Mouse (Mus musculus): ENCODE measurements around the gene Fgf10. TPM values are rescaled to one million over a fixed set of nuclear protein-coding genes. Genes with fewer than 3 reads are reported as not detected.

Gene Fgf10
- polyA plus RNA-seq, 1 experiment from 2014 or later, result 0.80 TPM

GRCm38 (mm10) chr13:118792198-118792597 is 122.6 kb downstream of the Fgf10 start:
- WGBS, result 43% methylated on average over 4 of the region's 4 CpGs
- Histone ChIP-seq H3K27ac (ENCODE audit: low read length) (no peak overlapping the region), H3K36me3 (ENCODE audit: control insufficient read depth, insufficient read depth) (no peaks in the 10 kb centered on the region), H3K4me2 (ENCODE audit: low read depth, low read length) (no peak overlapping the region), H3K4me1 (ENCODE audit: control insufficient read depth, insufficient read depth, low read length) (no peaks in the 10 kb centered on the region), H3K9ac (ENCODE audit: low read length) (no peak overlapping the region), H3K9me3 (replicated peaks; ENCODE audit: control insufficient read depth, low read length) (no peaks in the 10 kb centered on the region), H3K4me3 (ENCODE audit: low read length) (no peak overlapping the region), H3K27me3 (ENCODE audit: control insufficient read depth, insufficient read depth, low read length) (no peaks in the 10 kb centered on the region)
- ATAC-seq (replicated peaks; ENCODE audit: extremely low read depth, insufficient read depth, low FRiP score), result no peak

DNA sequence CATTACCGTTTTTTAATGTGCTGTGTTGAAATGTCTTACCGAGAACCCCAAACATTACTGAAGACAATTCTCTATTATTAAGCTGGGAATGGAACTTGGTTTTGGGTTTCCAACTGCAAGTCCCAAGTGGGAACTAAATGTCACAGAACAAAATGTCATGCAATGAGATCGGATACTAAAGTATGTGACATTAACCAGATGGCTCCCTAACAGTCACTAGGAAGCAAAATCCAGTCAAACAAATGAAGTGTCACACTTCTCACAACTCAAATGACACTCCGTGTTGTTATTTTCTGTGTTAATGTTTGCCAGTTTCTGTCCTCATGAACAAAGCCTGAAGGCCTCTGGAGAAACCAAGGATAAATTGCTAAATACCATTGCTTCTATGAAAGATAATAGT is 130.6 kb downstream of the Fgf10 start:
- Histone ChIP-seq H3K4me1 (ENCODE audit: control insufficient read depth, insufficient read depth, low read length) (no peaks in the 10 kb centered on the region), H3K27me3 (ENCODE audit: control insufficient read depth, insufficient read depth, low read length) (no peaks in the 10 kb centered on the region), H3K4me3 (ENCODE audit: low read length) (no peak overlapping the region), H3K9ac (ENCODE audit: low read length) (no peak overlapping the region), H3K36me3 (ENCODE audit: control insufficient read depth, insufficient read depth) (no peaks in the 10 kb centered on the region), H3K9me3 (replicated peaks; ENCODE audit: control insufficient read depth, low read length) (no peaks in the 10 kb centered on the region), H3K4me2 (ENCODE audit: low read depth, low read length) (no peak overlapping the region), H3K27ac (ENCODE audit: low read length) (no peak overlapping the region)
- no peak for ATAC-seq (replicated peaks; ENCODE audit: extremely low read depth, insufficient read depth, low FRiP score)
- whole genome bisulfite sequencing, result 62% methylated on average over 4 of the region's 4 CpGs

DNA sequence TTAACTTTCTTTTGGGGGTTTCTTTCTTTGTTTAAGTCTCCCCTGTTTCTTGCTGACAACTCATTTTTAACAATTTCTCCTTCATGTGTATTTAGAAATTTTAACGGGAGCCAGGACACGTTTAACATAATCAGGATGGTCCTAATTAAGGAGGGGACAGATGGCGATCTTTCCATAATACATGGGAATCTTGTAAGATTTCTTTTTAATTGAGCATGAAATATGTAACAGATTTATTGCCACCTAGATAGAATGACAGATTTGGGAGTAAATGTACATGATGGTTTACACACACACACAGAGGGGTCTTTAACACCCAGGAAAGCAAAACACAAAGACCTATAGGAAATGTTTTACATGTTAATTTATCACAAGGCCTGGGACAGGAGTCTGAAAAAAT is 137.1 kb downstream of the Fgf10 start:
- H3K4me1 ChIP-seq (ENCODE audit: control insufficient read depth, insufficient read depth, low read length), result no peaks in the 10 kb centered on the region
- H3K9me3 ChIP-seq (replicated peaks; ENCODE audit: control insufficient read depth, low read length), result no peaks in the 10 kb centered on the region
- 78% methylated on average over 3 of the region's 3 CpGs for WGBS
- no peak for ATAC-seq (replicated peaks; ENCODE audit: extremely low read depth, insufficient read depth, low FRiP score)
- H3K27ac ChIP-seq (ENCODE audit: low read length), result no peak overlapping the region
- H3K36me3 ChIP-seq (ENCODE audit: control insufficient read depth, insufficient read depth), result no peaks in the 10 kb centered on the region
- no peak overlapping the region for H3K4me3 ChIP-seq (ENCODE audit: low read length)
- H3K27me3 ChIP-seq (ENCODE audit: control insufficient read depth, insufficient read depth, low read length), result no peaks in the 10 kb centered on the region
- H3K4me2 ChIP-seq (ENCODE audit: low read depth, low read length), result no peak overlapping the region
- no peak overlapping the region for H3K9ac ChIP-seq (ENCODE audit: low read length)

GRCm38 (mm10) chr13:118819785-118820184 is 150.2 kb downstream of the Fgf10 start:
- Histone ChIP-seq H3K36me3 (ENCODE audit: control insufficient read depth, insufficient read depth) (no peaks in the 10 kb centered on the region), H3K4me2 (ENCODE audit: low read depth, low read length) (no peak overlapping the region), H3K4me1 (ENCODE audit: control insufficient read depth, insufficient read depth, low read length) (no peaks in the 10 kb centered on the region), H3K9ac (ENCODE audit: low read length) (no peak overlapping the region), H3K27ac (ENCODE audit: low read length) (no peak overlapping the region), H3K9me3 (replicated peaks; ENCODE audit: control insufficient read depth, low read length) (no peaks in the 10 kb centered on the region), H3K4me3 (ENCODE audit: low read length) (no peak overlapping the region), H3K27me3 (ENCODE audit: control insufficient read depth, insufficient read depth, low read length) (no peaks in the 10 kb centered on the region)
- ATAC-seq (replicated peaks; ENCODE audit: extremely low read depth, insufficient read depth, low FRiP score), result no peak
- 76% methylated on average over 6 of the region's 6 CpGs for WGBS

DNA sequence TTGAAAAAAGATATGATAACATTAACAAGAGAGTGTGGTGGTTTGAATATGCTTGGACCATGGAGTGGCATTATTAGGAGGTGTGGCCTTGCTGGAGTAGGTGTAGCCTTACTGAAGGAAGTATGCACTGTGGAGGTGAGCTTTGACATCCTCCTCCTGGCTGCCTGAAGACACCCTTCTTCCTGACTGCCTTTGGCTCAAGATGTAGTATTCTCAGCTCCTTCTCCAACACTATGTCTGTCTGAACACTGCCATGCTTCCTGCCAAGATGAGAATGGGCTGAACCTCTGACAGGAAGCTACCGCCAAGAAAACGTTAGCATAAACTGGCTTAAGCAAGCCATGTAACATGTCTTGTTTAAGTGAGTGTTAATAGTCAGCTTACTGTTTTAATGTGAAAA is 153.5 kb downstream of the Fgf10 start:
- 71% methylated on average over 2 of the region's 2 CpGs for WGBS
- H3K27me3 ChIP-seq (ENCODE audit: control insufficient read depth, insufficient read depth, low read length), result no peaks in the 10 kb centered on the region
- H3K36me3 ChIP-seq (ENCODE audit: control insufficient read depth, insufficient read depth), result no peaks in the 10 kb centered on the region
- H3K4me1 ChIP-seq (ENCODE audit: control insufficient read depth, insufficient read depth, low read length), result no peaks in the 10 kb centered on the region
- H3K4me2 ChIP-seq (ENCODE audit: low read depth, low read length), result no peak overlapping the region
- no peak overlapping the region for H3K4me3 ChIP-seq (ENCODE audit: low read length)
- no peak overlapping the region for H3K9ac ChIP-seq (ENCODE audit: low read length)
- no peak for ATAC-seq (replicated peaks; ENCODE audit: extremely low read depth, insufficient read depth, low FRiP score)
- H3K9me3 ChIP-seq (replicated peaks; ENCODE audit: control insufficient read depth, low read length), result no peaks in the 10 kb centered on the region
- no peak overlapping the region for H3K27ac ChIP-seq (ENCODE audit: low read length)

- no peaks in the 10 kb centered on the region for H3K27me3 ChIP-seq (ENCODE audit: control insufficient read depth, insufficient read depth, low read length)
- no peak overlapping the region for H3K4me2 ChIP-seq (ENCODE audit: low read depth, low read length)
- no peaks in the 10 kb centered on the region for H3K4me1 ChIP-seq (ENCODE audit: control insufficient read depth, insufficient read depth, low read length)
- H3K9ac ChIP-seq (ENCODE audit: low read length), result no peak overlapping the region
- no peak overlapping the region for H3K4me3 ChIP-seq (ENCODE audit: low read length)
- H3K36me3 ChIP-seq (ENCODE audit: control insufficient read depth, insufficient read depth), result no peaks in the 10 kb centered on the region
- no peaks in the 10 kb centered on the region for H3K9me3 ChIP-seq (replicated peaks; ENCODE audit: control insufficient read depth, low read length)
- ATAC-seq (replicated peaks; ENCODE audit: extremely low read depth, insufficient read depth, low FRiP score), result no peak
- H3K27ac ChIP-seq (ENCODE audit: low read length), result no peak overlapping the region
- 85% methylated on average over 4 of the region's 4 CpGs for WGBS
Measured at GRCm38 (mm10) chr13:118825102-118825501, 155.5 kb downstream of the Fgf10 start.

- H3K4me1 ChIP-seq (ENCODE audit: control insufficient read depth, insufficient read depth, low read length), result no peaks in the 10 kb centered on the region
- H3K27me3 ChIP-seq (ENCODE audit: control insufficient read depth, insufficient read depth, low read length), result no peaks in the 10 kb centered on the region
- ATAC-seq (replicated peaks; ENCODE audit: extremely low read depth, insufficient read depth, low FRiP score), result no peak
- no peak overlapping the region for H3K9ac ChIP-seq (ENCODE audit: low read length)
- no peaks in the 10 kb centered on the region for H3K9me3 ChIP-seq (replicated peaks; ENCODE audit: control insufficient read depth, low read length)
- WGBS, result 69% methylated on average over 10 of the region's 10 CpGs
- no peak overlapping the region for H3K4me3 ChIP-seq (ENCODE audit: low read length)
- no peak overlapping the region for H3K27ac ChIP-seq (ENCODE audit: low read length)
- H3K36me3 ChIP-seq (ENCODE audit: control insufficient read depth, insufficient read depth), result no peaks in the 10 kb centered on the region
- H3K4me2 ChIP-seq (ENCODE audit: low read depth, low read length), result no peak overlapping the region
Measured at GRCm38 (mm10) chr13:118828604-118829381, 159.2 kb downstream of the Fgf10 start.

DNA sequence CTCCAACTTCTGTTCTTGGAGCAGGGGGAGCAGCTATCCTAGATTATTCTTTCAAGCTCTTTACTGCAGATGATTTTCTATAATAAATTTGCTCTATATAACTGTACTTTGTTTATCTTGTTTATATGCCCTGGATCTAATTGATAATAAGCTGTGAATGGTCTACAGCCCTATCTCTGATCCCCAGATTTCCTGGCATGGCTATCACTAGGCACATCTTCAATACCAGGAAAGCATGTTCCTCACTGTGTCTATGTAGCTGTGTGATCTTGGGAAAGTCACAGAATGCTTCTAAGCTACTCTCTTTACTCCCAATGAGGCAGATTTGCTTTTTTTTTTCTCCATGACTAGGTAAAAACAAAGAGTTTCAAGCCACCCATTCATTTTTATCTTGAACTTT is 164.4 kb downstream of the Fgf10 start:
- H3K4me2 ChIP-seq (ENCODE audit: low read depth, low read length), result no peak overlapping the region
- no peak for ATAC-seq (replicated peaks; ENCODE audit: extremely low read depth, insufficient read depth, low FRiP score)
- no peaks in the 10 kb centered on the region for H3K4me1 ChIP-seq (ENCODE audit: control insufficient read depth, insufficient read depth, low read length)
- no peaks in the 10 kb centered on the region for H3K27me3 ChIP-seq (ENCODE audit: control insufficient read depth, insufficient read depth, low read length)
- no peak overlapping the region for H3K27ac ChIP-seq (ENCODE audit: low read length)
- H3K9me3 ChIP-seq (replicated peaks; ENCODE audit: control insufficient read depth, low read length), result no peaks in the 10 kb centered on the region
- H3K36me3 ChIP-seq (ENCODE audit: control insufficient read depth, insufficient read depth), result no peaks in the 10 kb centered on the region
- no peak overlapping the region for H3K9ac ChIP-seq (ENCODE audit: low read length)
- H3K4me3 ChIP-seq (ENCODE audit: low read length), result no peak overlapping the region

- H3K9ac ChIP-seq (ENCODE audit: low read length), result no peak overlapping the region
- no peak overlapping the region for H3K4me3 ChIP-seq (ENCODE audit: low read length)
- WGBS, result 66% methylated on average over 4 of the region's 4 CpGs
- no peaks in the 10 kb centered on the region for H3K36me3 ChIP-seq (ENCODE audit: control insufficient read depth, insufficient read depth)
- no peaks in the 10 kb centered on the region for H3K4me1 ChIP-seq (ENCODE audit: control insufficient read depth, insufficient read depth, low read length)
- H3K27me3 ChIP-seq (ENCODE audit: control insufficient read depth, insufficient read depth, low read length), result no peaks in the 10 kb centered on the region
- ATAC-seq (replicated peaks; ENCODE audit: extremely low read depth, insufficient read depth, low FRiP score), result no peak
- no peak overlapping the region for H3K27ac ChIP-seq (ENCODE audit: low read length)
- no peaks in the 10 kb centered on the region for H3K9me3 ChIP-seq (replicated peaks; ENCODE audit: control insufficient read depth, low read length)
- no peak overlapping the region for H3K4me2 ChIP-seq (ENCODE audit: low read depth, low read length)
Measured at GRCm38 (mm10) chr13:118835078-118835477, 165.5 kb downstream of the Fgf10 start.

Measured in heart, embryonic 16.5 days (tissue).